Mouse (Mus musculus) adrenal gland, postnatal 25 days (tissue): ENCODE measurements around the gene Pogz. TPM values are rescaled to one million over a fixed set of nuclear protein-coding genes. Genes with fewer than 3 reads are reported as not detected.
"Not testable (repeated sequence)": the region's sequence is repeated elsewhere in the genome, so short reads cannot be mapped to it uniquely, and the experiment has no call there.

Experiments
- DNase-seq: peaks from one replicate; pipeline ENCODE4 v3.0.0; 2021; ENCODE audit warnings: mixed read lengths
- total RNA-seq: library from RNA; stranded (reverse); gene quantifications from 2 replicates; pipeline ENCODE4 v1.2.3, GENCODE M21; 2021

The Pogz gene
- total RNA-seq, 1 experiment from 2014 or later = 46.1 TPM

GRCm38 (mm10) chr3:94832701-94833100 lies 4.7 kb upstream of the Pogz start:
- DNase-seq = no peak

- DNase-seq = no peak
Measured at GRCm38 (mm10) chr3:94833358-94833757, 4.0 kb upstream of the Pogz start.

- no peak for DNase-seq
Measured at GRCm38 (mm10) chr3:94835396-94835795, 2.0 kb upstream of the Pogz start.

- DNase-seq = peak; percentile 81
Measured at GRCm38 (mm10) chr3:94837959-94838496, 661 bp downstream of the Pogz start.

- DNase-seq = no peak
Measured at GRCm38 (mm10) chr3:94838631-94839030, 1.3 kb downstream of the Pogz start.

GRCm38 (mm10) chr3:94839101-94839500 lies 1.7 kb downstream of the Pogz start:
- no peak for DNase-seq

GRCm38 (mm10) chr3:94847382-94847781 lies 10.0 kb downstream of the Pogz start:
- DNase-seq = no peak

GRCm38 (mm10) chr3:94849338-94849737 lies 12.0 kb downstream of the Pogz start:
- peak; percentile 60 for DNase-seq

- no peak for DNase-seq
Measured at GRCm38 (mm10) chr3:94851731-94852130, 14.4 kb downstream of the Pogz start.

- no peak for DNase-seq
Measured at GRCm38 (mm10) chr3:94852215-94852614, 14.8 kb downstream of the Pogz start.

GRCm38 (mm10) chr3:94859471-94859870 lies 22.1 kb downstream of the Pogz start:
- DNase-seq = peak; percentile 24

GRCm38 (mm10) chr3:94869011-94869410 lies 31.6 kb downstream of the Pogz start:
- no peak for DNase-seq

- DNase-seq = no peak
Measured at GRCm38 (mm10) chr3:94878618-94879017, 41.3 kb downstream of the Pogz start.

- no peak for DNase-seq
Measured at GRCm38 (mm10) chr3:94881840-94882239, 44.5 kb downstream of the Pogz start.

- DNase-seq = no peak
Measured at GRCm38 (mm10) chr3:94882579-94882978, 45.2 kb downstream of the Pogz start.

- DNase-seq = peak; percentile 81
Measured at GRCm38 (mm10) chr3:94886316-94887224, 49.2 kb downstream of the Pogz start, which contains the start of gene Psmb4. TSS of gene Psmb4 (minus strand) at chr3:94886961.

- no peak for DNase-seq
Measured at GRCm38 (mm10) chr3:94888595-94888994, 51.2 kb downstream of the Pogz start.

GRCm38 (mm10) chr3:94894076-94894475 lies 56.7 kb downstream of the Pogz start:
- no peak for DNase-seq

GRCm38 (mm10) chr3:94902747-94903146 lies 65.4 kb downstream of the Pogz start:
- peak; percentile 63 for DNase-seq

- not testable (repeated sequence) for DNase-seq
Measured at GRCm38 (mm10) chr3:94904759-94905158, 67.4 kb downstream of the Pogz start.

- DNase-seq = no peak
Measured at GRCm38 (mm10) chr3:94906482-94906881, 69.1 kb downstream of the Pogz start.

- no peak for DNase-seq
Measured at GRCm38 (mm10) chr3:94911050-94911693, 73.8 kb downstream of the Pogz start.

- DNase-seq = no peak
Measured at GRCm38 (mm10) chr3:94913801-94914200, 76.4 kb downstream of the Pogz start.
